Mouse (Mus musculus) kidney, adult 2 months (tissue): Measurements from ENCODE around the gene Fbxl13. TPM values are rescaled to one million over a fixed set of nuclear protein-coding genes. Genes with fewer than 3 reads are reported as not detected.

Experiments
- DNase-seq: peaks from one replicate; pipeline ENCODE4 v3.0.0; 2021
- H3K27ac ChIP-seq: fragments of 200-500 bp; 2 replicates; pipeline ENCODE4 v1.5.1; 2012; ENCODE audit warnings: low read depth, low read length, control low read depth, inconsistent platforms; ENCODE audit not compliant: insufficient read depth
- H3K27me3 ChIP-seq: fragments of 200-500 bp; replicated peaks from 2 replicates; pipeline ENCODE4 v1.6.1; 2012; ENCODE audit warnings: mild to moderate bottlenecking, moderate library complexity, low read length, inconsistent platforms; ENCODE audit not compliant: control insufficient read depth, insufficient read depth
- H3K36me3 ChIP-seq: fragments of 200-500 bp; 2 replicates; pipeline ENCODE4 v1.6.1; 2012; ENCODE audit warnings: mild to moderate bottlenecking, moderate library complexity, low read length, inconsistent platforms; ENCODE audit not compliant: control insufficient read depth, insufficient read depth
- H3K4me1 ChIP-seq: fragments of 200-500 bp; 2 replicates; pipeline ENCODE4 v1.6.1; 2011; ENCODE audit warnings: low read length; ENCODE audit not compliant: control insufficient read depth, insufficient read depth
- H3K4me3 ChIP-seq: fragments of 200-500 bp; 2 replicates; pipeline ENCODE4 v1.5.1; 2011; ENCODE audit warnings: mild to moderate bottlenecking, low read depth, low read length, control low read depth; ENCODE audit not compliant: insufficient read depth
- CTCF ChIP-seq: fragments of 200-500 bp; conservative IDR thresholded peaks from 2 replicates; pipeline ENCODE4 v1.5.1; 2011; ENCODE audit warnings: low read depth, mild to moderate bottlenecking, control low read depth, low read length, moderate library complexity, mixed read lengths; ENCODE audit not compliant: insufficient read depth, insufficient read length
- POLR2A ChIP-seq: fragments of 200-500 bp; IDR thresholded peaks from one replicate; pipeline ENCODE4 v1.6.1; 2011; ENCODE audit warnings: low read depth, low read length, control low read depth
- WGBS: fragments of 180-500 bp; shearing (Covaris S2); methylation state at CpG from one replicate; pipeline ENCODE4 v1.1.7; 2018; 5-methylcytosine and 5-hydroxymethylcytosine counted together
- polyA plus RNA-seq: library from polyadenylated mRNA; depleted of rRNA; stranded (reverse); fragments of >200 nt; gene quantifications from 2 replicates; pipeline ENCODE4 v1.2.3, GENCODE M21; 2012

The Fbxl13 gene
- polyA plus RNA-seq, 1 experiment: 0.05 TPM

DNA sequence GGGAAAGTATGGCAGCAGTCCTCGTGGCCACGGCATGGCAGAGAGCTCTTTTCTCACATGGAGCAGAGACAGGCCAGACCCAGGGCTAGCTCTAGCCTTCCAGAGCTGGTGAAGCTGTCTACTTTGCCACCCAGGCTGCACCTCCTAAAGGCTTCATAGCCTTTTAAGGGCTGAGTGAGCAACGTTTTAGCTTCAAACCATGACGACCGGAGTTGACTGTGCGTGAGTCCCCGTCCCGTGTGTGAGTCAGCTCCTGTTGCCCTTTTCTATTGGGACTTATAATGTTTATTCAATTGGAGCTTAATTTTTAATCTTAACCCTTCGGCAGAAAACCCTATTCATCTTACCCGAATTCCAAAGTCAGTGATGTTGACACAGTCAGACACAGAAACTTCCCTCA lies 145.3 kb downstream of the Fbxl13 start:
- Histone ChIP-seq H3K27ac (no peak overlapping the region), H3K4me3 (no peak overlapping the region), H3K27me3 (no peaks in the 10 kb centered on the region), H3K36me3 (no peaks in the 10 kb centered on the region), H3K4me1 (no peaks in the 10 kb centered on the region)
- no peak for DNase-seq
- WGBS: 53% methylated on average over 10 of the region's 10 CpGs
- no peak for TF ChIP-seq CTCF
- TF ChIP-seq POLR2A: no peak

DNA sequence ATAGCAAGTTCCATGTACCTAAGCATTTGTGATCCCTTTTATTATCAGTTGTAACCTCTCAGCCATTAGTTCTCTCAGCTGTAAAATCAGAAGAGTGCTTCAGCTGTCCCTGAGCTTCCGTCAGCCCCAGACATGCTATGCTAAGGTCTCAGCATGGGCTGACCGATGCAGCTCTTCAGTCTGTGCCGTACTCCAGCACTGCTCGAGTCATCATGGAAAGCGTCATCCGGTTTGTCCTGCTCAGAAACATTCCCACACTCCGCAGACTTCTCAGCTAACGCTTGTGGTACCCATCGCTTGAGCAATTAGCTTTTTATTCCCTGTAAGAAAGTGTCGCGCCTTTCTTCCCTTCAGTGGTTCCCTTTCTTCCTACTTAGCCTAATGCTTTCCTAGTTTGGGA lies 146.5 kb downstream of the Fbxl13 start:
- 72% methylated on average over 11 of the region's 11 CpGs for WGBS
- H3K36me3 ChIP-seq: no peaks in the 10 kb centered on the region
- no peak for DNase-seq
- no peaks in the 10 kb centered on the region for H3K4me1 ChIP-seq
- no peaks in the 10 kb centered on the region for H3K27me3 ChIP-seq
- TF ChIP-seq CTCF: no peak
- TF ChIP-seq POLR2A: no peak
- no peak overlapping the region for H3K27ac ChIP-seq
- H3K4me3 ChIP-seq: no peak overlapping the region

DNA sequence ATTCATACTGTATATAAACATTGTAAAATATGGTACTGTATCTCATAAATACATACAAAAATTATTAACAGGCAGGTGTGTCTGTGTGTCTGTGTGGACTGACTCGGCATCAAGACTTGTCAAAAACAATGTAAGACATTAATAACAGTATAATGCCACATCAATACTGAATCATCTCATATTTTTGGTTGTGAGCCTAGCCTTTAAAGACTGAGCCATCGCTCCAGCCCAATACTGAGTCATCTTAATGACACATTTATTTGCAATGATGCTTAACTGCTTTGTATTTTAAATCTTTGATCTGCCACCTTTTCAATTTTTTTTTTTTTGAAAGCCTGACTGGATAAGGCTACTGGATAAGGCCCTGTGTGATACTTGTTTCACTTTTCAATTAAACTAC lies 146.9 kb downstream of the Fbxl13 start:
- Histone ChIP-seq H3K4me1 (no peaks in the 10 kb centered on the region), H3K4me3 (no peak overlapping the region), H3K36me3 (no peaks in the 10 kb centered on the region), H3K27me3 (no peaks in the 10 kb centered on the region), H3K27ac (no peak overlapping the region)
- TF ChIP-seq POLR2A (no peak), CTCF (no peak)
- WGBS: 94% methylated on average over 2 of the region's 2 CpGs
- DNase-seq: no peak

DNA sequence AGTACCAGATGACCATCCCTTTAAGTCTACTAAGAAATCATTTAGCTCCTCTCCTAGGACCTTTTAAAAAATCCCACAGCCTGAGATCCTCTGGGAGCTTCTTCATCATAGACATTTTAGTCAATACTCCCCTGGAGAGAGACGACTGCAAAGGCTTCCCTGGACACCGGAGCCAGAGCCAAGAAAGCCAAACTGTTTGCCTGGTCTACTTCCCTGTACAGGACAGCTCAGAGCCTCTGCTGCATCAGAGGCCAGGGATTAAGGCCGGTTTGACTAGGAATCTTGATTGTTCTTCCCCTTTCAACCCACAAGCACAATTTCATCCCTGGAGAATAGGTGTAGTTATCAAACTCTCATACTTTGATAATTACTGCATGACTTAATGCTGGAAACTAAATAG lies 148.6 kb downstream of the Fbxl13 start:
- Histone ChIP-seq H3K27me3 (no peaks in the 10 kb centered on the region), H3K4me1 (no peaks in the 10 kb centered on the region), H3K36me3 (no peaks in the 10 kb centered on the region), H3K4me3 (no peak overlapping the region), H3K27ac (no peak overlapping the region)
- TF ChIP-seq CTCF (no peak), POLR2A (no peak)
- DNase-seq: no peak
- WGBS: 77% methylated on average over 3 of the region's 3 CpGs

DNA sequence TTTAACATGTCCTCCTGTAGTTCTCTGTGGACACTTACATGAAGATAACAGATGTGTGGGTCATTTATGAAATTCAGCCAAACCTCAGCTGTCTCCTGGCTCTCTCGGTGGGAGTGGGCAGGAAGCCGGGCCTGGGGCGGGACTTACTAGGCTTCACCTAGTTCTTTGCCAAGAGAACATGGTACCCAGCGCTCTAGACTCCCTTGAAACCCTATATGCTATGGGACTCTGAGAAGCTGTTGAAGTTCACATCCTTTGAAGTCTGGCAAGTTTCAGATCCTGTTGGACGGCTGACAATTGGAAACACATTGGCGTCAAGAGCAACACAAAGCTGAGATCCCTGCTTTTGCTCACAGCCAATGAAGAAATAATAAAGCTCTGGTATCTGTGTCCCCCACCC lies 149.1 kb downstream of the Fbxl13 start:
- H3K4me1 ChIP-seq: no peaks in the 10 kb centered on the region
- H3K27ac ChIP-seq: no peak overlapping the region
- DNase-seq: no peak
- no peak overlapping the region for H3K4me3 ChIP-seq
- H3K27me3 ChIP-seq: no peaks in the 10 kb centered on the region
- 67% methylated on average over 6 of the region's 6 CpGs for WGBS
- H3K36me3 ChIP-seq: no peaks in the 10 kb centered on the region
- TF ChIP-seq POLR2A (no peak), CTCF (no peak)

DNA sequence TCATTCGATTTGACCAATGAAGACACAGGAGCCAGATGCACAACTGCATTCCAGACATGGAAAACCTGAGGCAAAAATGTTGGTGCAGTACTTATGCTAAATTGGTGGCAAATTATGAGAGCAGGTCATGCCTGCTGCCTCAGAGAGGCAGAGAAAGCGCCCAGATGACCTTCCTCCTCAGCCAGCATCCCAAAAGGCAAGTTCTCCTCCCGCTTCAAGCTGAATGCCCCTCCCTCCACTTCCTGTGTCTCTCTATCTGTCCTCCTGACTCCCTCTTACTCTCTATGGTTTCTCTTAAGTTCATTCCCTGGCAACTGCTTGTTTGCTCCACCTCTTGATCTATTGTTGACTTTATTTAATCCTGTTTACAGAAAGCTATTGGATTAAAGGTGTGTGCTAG lies 150.7 kb downstream of the Fbxl13 start:
- Histone ChIP-seq H3K27me3 (no peaks in the 10 kb centered on the region), H3K36me3 (no peaks in the 10 kb centered on the region), H3K4me1 (no peaks in the 10 kb centered on the region), H3K4me3 (no peak overlapping the region), H3K27ac (no peak overlapping the region)
- WGBS: 57% methylated on average over 3 of the region's 3 CpGs
- no peak for TF ChIP-seq CTCF
- TF ChIP-seq POLR2A: no peak
- DNase-seq: no peak

DNA sequence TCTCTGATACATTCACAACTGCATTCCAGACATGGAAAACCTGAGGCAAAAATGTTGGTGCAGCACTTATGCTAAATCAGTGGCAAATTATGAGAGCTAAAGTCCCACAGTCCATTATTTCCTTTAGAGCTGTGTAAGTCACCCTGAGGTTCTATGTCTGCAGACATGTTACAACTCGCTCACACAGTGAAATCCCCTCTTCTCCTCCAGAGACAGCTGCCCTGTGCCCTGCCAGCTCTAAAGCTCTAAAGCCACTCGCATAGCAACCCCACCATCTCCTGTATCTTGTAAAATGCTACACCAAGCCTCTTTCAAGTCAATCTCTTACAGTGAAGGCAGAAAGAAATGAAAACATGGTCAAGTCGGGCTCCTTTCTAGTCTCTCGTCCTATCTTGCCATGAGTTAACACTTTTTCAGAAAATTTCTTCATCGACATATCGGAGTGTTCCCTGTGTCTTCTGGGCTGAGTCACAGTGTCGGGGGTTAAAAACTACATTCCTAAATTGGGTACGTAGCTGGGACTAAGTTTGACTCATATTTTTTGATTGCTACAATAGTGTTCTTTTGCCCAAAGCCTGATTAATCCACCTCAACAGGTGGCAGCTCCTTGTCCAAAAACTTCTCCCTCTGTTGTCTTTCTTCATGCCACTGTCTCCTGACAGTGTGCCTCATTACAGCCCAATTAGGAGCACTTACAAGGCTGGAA lies 152.0 kb downstream of the Fbxl13 start:
- TF ChIP-seq POLR2A: no peak
- no peak for TF ChIP-seq CTCF
- no peaks in the 10 kb centered on the region for H3K27me3 ChIP-seq
- H3K36me3 ChIP-seq: no peaks in the 10 kb centered on the region
- H3K27ac ChIP-seq: no peak overlapping the region
- WGBS: 87% methylated on average over 8 of the region's 8 CpGs
- no peak for DNase-seq
- no peaks in the 10 kb centered on the region for H3K4me1 ChIP-seq
- H3K4me3 ChIP-seq: no peak overlapping the region
